Mouse (Mus musculus) hindbrain, embryonic 14.5 days (tissue): Measurements from ENCODE around the gene Rufy2. TPM values are rescaled to one million over a fixed set of nuclear protein-coding genes. Genes with fewer than 3 reads are reported as not detected.

Source experiments
- ATAC-seq: fragments of 200-750 bp; cut with Nextera tagmentation; 2 replicates; pipeline ENCODE4 v1.8.0; 2017; ENCODE audit warnings: moderate number of reproducible peaks, mild to moderate bottlenecking, moderate TSS enrichment, moderate library complexity; ENCODE audit not compliant: low FRiP score
- DNase-seq: peaks from one replicate; pipeline ENCODE4 v3.0.0-alpha.2; 2015; ENCODE audit warnings: low spot score
- H3K27ac ChIP-seq: fragments of 300-500 bp; sonication (generic); 2 replicates; pipeline ENCODE4 v1.5.1; 2014; ENCODE audit warnings: mild to moderate bottlenecking, moderate library complexity
- H3K27me3 ChIP-seq: fragments of 300-500 bp; sonication (generic); 2 replicates; pipeline ENCODE4 v1.6.1; 2014; ENCODE audit warnings: mild to moderate bottlenecking, low read length, mixed read lengths; ENCODE audit not compliant: control insufficient read depth, insufficient read depth
- H3K36me3 ChIP-seq: fragments of 300-500 bp; sonication (generic); replicated peaks from 2 replicates; pipeline ENCODE4 v1.6.1; 2014; ENCODE audit not compliant: control insufficient read depth, insufficient read depth
- H3K4me1 ChIP-seq: fragments of 300-500 bp; sonication (generic); replicated peaks from 2 replicates; pipeline ENCODE4 v1.6.1; 2014; ENCODE audit warnings: antibody characterized with exemption, low read length, mixed read lengths; ENCODE audit not compliant: control insufficient read depth, insufficient read depth
- H3K4me2 ChIP-seq: fragments of 300-500 bp; sonication (generic); replicated peaks from 2 replicates; pipeline ENCODE4 v1.6.1; 2014; ENCODE audit warnings: mild to moderate bottlenecking, moderate library complexity
- H3K4me3 ChIP-seq: fragments of 300-500 bp; sonication (generic); replicated peaks from 2 replicates; pipeline ENCODE4 v1.5.1; 2014; ENCODE audit warnings: mild to moderate bottlenecking, low read length
- H3K9ac ChIP-seq: fragments of 300-500 bp; sonication (generic); 2 replicates; pipeline ENCODE4 v1.6.1; 2014
- H3K9me3 ChIP-seq: fragments of 300-500 bp; sonication (generic); 2 replicates; pipeline ENCODE4 v1.6.1; 2016; ENCODE audit warnings: low read length; ENCODE audit not compliant: control insufficient read depth
- WGBS: fragments of 180-500 bp; shearing (Covaris S2); extraction: QIAGEN DNeasy Blood & Tissue Kit; methylation state at CpG from one replicate; pipeline ENCODE4 v1.1.7; 2014; 5-methylcytosine and 5-hydroxymethylcytosine counted together
- polyA plus RNA-seq: library from polyadenylated mRNA; unstranded; fragments of >200 nt; fragmentation: Nextera tagmentation; extraction: Ambion mirVana; gene quantifications from 2 replicates; pipeline ENCODE4 v1.2.1, GENCODE M21; 2014

Gene Rufy2
- polyA plus RNA-seq, 1 experiment from 2014 or later, result 58.5 TPM

DNA sequence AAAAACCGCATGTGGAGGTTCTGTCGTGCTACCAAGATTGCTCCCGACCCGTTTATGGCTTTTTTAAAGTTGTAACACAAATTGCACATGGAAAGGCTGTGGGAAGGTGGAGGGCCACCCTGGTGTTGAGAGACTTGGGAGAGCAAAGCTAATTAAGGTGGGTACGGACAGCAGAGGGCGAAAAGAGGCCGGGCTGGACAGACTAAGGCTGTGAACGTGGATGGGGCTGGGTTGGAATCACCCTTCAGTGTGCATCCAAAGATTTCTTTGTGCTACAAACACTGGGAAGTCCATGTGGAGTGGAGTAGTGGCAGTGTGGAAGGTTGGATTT, 44.5 kb downstream of the Rufy2 start:
- Histone ChIP-seq H3K27ac (peak overlapping the region; percentile 99), H3K4me1 (peaks cover 48% of the 10 kb centered on the region), H3K27me3 (no peaks in the 10 kb centered on the region), H3K4me2 (peak overlapping the region; percentile 62), H3K9ac (peak overlapping the region; percentile 77), H3K36me3 (no peaks in the 10 kb centered on the region), H3K9me3 (no peaks in the 10 kb centered on the region), H3K4me3 (peak overlapping the region; percentile 93)
- ATAC-seq (peak; percentile 31; the same call in 1 of the 2 replicates), DNase-seq (peak; percentile 69)
- WGBS, result under 1% methylated on average over 8 of the region's 8 CpGs

DNA sequence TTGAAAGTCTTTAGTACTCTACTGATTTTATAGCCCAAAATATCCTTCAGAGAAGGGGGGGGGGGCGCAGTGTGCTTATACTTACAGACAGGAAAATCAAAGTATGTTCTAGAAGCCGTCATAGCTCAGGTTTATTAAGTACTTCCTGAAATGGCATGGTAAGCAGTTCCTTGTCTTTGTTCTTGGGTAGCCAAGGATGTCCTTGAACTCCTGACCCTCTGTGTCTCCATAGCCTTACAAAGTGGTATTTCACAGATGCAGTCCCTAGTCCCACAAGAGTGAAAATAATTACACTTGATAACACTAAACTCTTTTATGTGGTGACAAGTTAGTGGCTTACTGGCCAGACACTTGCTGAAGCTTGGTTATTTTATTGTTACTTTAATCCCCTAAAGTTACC, 45.0 kb downstream of the Rufy2 start:
- 29% methylated on average over 2 of the region's 2 CpGs for WGBS
- DNase-seq, result no peak
- no peak for ATAC-seq

DNA sequence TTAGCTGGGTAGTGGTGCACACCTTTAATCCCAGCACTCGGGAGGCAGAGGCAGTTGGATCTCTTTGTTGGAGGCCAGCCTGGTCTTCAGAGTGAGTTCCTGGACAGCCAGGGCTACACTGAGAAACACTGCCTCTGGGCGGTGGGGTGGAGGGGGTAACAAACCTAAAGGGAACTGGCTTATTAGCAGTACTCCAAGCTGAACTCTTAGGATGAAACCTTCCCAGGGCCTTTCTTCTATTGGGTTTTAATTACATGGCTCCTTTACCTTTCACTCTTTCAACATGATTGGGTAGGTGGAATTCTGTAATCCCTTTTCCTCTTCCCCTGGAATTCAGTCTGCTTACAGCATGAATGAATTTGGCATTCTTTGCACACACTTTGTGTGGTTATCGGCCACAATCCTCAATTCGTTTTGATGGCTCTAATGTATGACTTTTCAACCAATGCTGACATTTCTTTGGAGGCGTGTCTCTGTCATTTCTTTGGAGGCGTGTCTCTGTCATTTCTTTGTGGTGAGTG, 45.5 kb downstream of the Rufy2 start:
- no peaks in the 10 kb centered on the region for H3K9me3 ChIP-seq
- WGBS, result 12% methylated on average over 6 of the region's 6 CpGs
- peak overlapping the region; percentile 93 for H3K4me3 ChIP-seq
- peak overlapping the region; percentile 99 for H3K27ac ChIP-seq
- ATAC-seq, result no peak
- no peak for DNase-seq
- no peaks in the 10 kb centered on the region for H3K36me3 ChIP-seq
- peak overlapping the region; percentile 62 for H3K4me2 ChIP-seq
- H3K27me3 ChIP-seq, result no peaks in the 10 kb centered on the region
- peak overlapping the region; percentile 77 for H3K9ac ChIP-seq
- peaks cover 41% of the 10 kb centered on the region for H3K4me1 ChIP-seq

More for the DNA sequence above, 45.0 kb downstream of the Rufy2 start:
- Histone ChIP-seq H3K9me3 (no peaks in the 10 kb centered on the region), H3K27me3 (no peaks in the 10 kb centered on the region), H3K4me2 (peak overlapping the region; percentile 62), H3K4me1 (peaks cover 46% of the 10 kb centered on the region), H3K4me3 (peak overlapping the region; percentile 93), H3K27ac (peak overlapping the region; percentile 99), H3K9ac (peak overlapping the region; percentile 77), H3K36me3 (no peaks in the 10 kb centered on the region)

DNA sequence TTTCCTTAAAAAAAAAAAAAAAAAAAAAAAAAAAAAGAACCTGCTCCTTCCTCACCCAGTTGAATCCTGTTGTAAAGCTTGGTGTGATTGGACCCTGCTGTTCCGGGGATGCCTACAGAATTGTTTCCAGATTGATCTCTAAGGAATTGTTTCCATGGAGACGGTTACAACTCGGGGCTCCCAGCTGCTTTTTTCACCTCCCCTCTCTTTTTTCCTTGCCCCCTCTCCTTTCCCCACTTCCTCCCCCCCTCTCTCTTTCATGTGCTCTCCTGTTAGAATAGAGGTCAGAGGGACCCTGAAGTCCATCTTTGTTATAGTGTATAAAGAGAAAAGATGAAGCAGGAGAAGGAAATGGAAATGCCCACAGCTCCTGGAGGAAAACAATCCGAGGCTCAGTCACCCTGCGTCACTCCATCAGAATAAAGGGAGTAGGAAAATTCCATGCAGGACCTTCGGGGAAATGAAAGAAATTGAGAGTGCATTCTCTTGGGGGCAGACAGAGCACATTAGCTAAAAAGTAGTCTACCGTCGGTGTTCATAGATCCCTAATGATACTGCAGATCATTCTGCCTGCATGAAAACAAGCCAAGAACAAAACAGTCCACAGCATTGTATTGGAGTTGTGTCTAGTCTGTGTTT, 46.3 kb downstream of the Rufy2 start:
- H3K9me3 ChIP-seq, result no peaks in the 10 kb centered on the region
- H3K4me2 ChIP-seq, result peak overlapping the region; percentile 62
- no peak overlapping the region for H3K4me3 ChIP-seq
- H3K27ac ChIP-seq, result peak overlapping the region; percentile 99
- H3K9ac ChIP-seq, result peak overlapping the region; percentile 32; the same call in 1 of the 2 replicates
- DNase-seq (peak; percentile 83), ATAC-seq (no peak)
- WGBS, result 5% methylated on average over 8 of the region's 8 CpGs
- H3K4me1 ChIP-seq, result peaks cover 34% of the 10 kb centered on the region
- H3K27me3 ChIP-seq, result no peaks in the 10 kb centered on the region
- no peaks in the 10 kb centered on the region for H3K36me3 ChIP-seq

DNA sequence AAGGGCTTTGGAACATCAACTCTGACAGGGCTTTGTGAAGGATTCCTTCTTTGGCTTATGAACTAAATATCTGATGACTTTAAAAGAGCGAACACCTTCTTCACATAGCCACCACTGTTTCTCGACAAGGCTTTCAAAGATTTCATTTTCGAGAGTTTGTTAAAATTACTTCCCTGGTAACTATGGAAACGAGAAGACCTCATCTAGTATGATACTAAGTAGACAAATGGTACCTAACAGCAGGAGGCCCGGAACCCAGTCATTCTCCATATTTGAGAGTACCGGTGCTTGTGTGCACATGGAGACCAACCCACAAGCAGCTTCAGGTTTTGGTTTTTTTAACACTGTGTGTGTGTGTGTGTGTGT, 46.8 kb downstream of the Rufy2 start:
- DNase-seq, result no peak

DNA sequence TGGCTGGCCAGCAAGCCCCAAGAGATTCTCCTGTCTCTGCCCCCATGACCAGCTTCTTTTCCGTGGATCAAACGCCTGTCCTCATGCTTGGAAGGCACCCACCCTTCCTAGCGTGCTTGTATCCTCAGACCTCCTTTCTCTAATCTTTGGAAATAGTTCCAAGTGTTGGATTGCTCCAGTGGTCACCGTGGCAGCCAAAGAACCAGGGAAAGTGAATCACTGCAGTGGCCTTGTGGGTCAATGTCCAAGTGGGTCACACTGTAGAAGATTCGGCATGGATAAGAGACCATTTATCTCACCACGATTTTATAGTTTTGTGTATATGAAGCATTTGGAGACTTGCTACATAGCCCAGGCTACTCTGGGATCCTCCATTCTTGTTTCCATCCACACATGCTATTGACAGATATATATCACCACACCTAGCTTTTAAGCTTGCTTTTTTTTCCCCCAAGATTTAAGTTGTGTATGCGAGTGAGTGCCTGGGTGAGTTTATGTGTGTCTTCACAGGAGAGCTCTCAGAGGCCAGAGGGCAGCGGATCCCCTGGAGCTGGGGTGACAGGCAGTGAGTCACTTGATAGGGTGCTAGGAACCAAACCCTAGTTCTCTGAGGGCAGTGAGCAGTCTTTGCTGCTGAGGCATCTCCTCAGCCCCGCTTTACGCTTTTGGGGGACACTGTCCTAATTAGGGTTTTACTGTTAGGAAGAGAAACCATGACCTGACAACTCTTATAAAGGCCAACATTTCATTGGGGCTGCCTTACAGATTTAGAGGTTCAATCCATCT, 47.5 kb downstream of the Rufy2 start:
- H3K4me1 ChIP-seq, result peaks cover 25% of the 10 kb centered on the region
- no peak overlapping the region for H3K4me3 ChIP-seq
- H3K27ac ChIP-seq, result peak overlapping the region; percentile 99
- 79% methylated on average over 10 of the region's 10 CpGs for WGBS
- DNase-seq, result no peak
- H3K36me3 ChIP-seq, result no peaks in the 10 kb centered on the region
- no peak overlapping the region for H3K9ac ChIP-seq
- H3K9me3 ChIP-seq, result no peaks in the 10 kb centered on the region
- no peaks in the 10 kb centered on the region for H3K27me3 ChIP-seq
- ATAC-seq, result no peak
- peak overlapping the region; percentile 62; the same call in 1 of the 2 replicates for H3K4me2 ChIP-seq

More for the DNA sequence above, 46.8 kb downstream of the Rufy2 start:
- Histone ChIP-seq H3K36me3 (no peaks in the 10 kb centered on the region), H3K4me1 (peaks cover 29% of the 10 kb centered on the region), H3K9me3 (no peaks in the 10 kb centered on the region), H3K9ac (peak overlapping the region; percentile 32; the same call in 1 of the 2 replicates), H3K27me3 (no peaks in the 10 kb centered on the region), H3K4me2 (peak overlapping the region; percentile 62), H3K4me3 (no peak overlapping the region), H3K27ac (peak overlapping the region; percentile 99)
- no peak for ATAC-seq
- 16% methylated on average over 6 of the region's 6 CpGs for WGBS

DNA sequence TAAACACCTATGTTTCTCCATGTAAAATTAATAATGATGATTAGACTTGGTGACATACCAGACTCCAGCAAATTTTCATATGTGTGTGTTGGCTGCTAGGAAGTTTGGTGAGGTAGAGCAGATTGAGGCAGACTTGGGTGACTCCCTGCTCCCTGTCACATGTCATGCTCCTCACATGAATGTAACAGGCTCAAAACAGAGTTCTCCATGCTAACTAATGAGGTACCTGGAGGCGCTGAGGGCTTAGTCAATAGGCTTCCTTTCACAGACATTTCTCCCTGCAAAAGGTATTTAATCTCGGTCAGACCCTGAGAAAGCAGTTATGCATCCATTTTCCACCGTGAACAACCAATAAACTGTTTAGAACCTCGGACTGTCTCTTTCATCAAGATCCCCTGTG, 48.4 kb downstream of the Rufy2 start:
- WGBS, result 49% methylated on average over 4 of the region's 4 CpGs
- no peak for ATAC-seq
- H3K27ac ChIP-seq, result peak overlapping the region; percentile 99; the same call in 1 of the 2 replicates

DNA sequence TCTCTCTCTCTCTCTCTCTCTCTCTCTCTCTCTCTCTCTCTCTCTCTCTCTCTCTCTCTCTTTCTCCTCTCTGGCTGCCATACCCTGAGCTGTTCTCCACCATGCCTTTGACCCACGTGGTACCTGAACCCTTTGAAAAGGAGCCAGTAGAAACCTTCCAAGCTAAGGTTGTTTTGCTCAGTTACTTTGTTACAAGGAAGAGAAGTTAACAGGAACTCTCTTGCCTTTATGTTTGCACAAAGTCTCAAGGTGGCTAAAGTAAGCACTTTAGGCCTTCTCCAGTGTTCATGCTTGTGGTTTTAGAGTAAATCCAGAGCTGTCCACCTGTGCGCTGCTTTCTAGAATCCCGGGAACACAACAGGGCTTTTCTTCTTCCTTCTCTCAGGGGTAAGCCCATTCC, 52.2 kb downstream of the Rufy2 start:
- no peaks in the 10 kb centered on the region for H3K36me3 ChIP-seq
- WGBS, result 86% methylated on average over 3 of the region's 3 CpGs
- H3K27me3 ChIP-seq, result no peaks in the 10 kb centered on the region
- no peak overlapping the region for H3K27ac ChIP-seq
- no peak overlapping the region for H3K4me3 ChIP-seq
- peaks cover 2% of the 10 kb centered on the region for H3K4me1 ChIP-seq
- no peak overlapping the region for H3K4me2 ChIP-seq
- no peak overlapping the region for H3K9ac ChIP-seq
- DNase-seq (no peak), ATAC-seq (no peak)
- H3K9me3 ChIP-seq, result no peaks in the 10 kb centered on the region

More for the DNA sequence above, 48.4 kb downstream of the Rufy2 start:
- peaks cover 25% of the 10 kb centered on the region for H3K4me1 ChIP-seq
- DNase-seq, result no peak
- no peaks in the 10 kb centered on the region for H3K36me3 ChIP-seq
- H3K9ac ChIP-seq, result no peak overlapping the region
- H3K4me3 ChIP-seq, result no peak overlapping the region
- H3K9me3 ChIP-seq, result no peaks in the 10 kb centered on the region
- H3K4me2 ChIP-seq, result no peak overlapping the region
- no peaks in the 10 kb centered on the region for H3K27me3 ChIP-seq

DNA sequence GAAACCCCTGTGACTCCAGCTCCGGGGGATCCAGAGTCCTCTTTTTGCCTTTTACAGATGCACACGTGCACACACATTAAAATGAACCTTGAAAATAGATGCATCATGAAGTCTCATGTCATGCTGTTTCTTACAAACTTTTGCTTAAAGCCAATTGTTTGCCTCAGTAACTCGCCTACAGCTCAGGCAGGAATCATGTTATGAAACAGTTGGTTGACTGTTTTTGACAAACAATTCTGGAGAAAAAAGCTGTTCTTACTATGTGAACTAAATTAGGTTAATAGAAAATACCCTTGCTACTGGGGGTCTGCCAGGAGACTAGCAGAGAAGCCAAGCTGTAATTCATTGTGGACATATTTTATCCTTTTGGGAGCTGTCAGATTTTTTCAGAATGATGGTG, 52.9 kb downstream of the Rufy2 start:
- no peak overlapping the region for H3K4me3 ChIP-seq
- no peaks in the 10 kb centered on the region for H3K27me3 ChIP-seq
- WGBS, result 64% methylated on average over 3 of the region's 3 CpGs
- no peak overlapping the region for H3K9ac ChIP-seq
- no peaks in the 10 kb centered on the region; the same call in 1 of the 2 replicates for H3K4me1 ChIP-seq
- no peak overlapping the region for H3K27ac ChIP-seq
- ATAC-seq (no peak), DNase-seq (no peak)
- no peaks in the 10 kb centered on the region for H3K36me3 ChIP-seq
- H3K9me3 ChIP-seq, result no peaks in the 10 kb centered on the region
- H3K4me2 ChIP-seq, result no peak overlapping the region
